Mouse (Mus musculus) forebrain, embryonic 10.5 days (tissue): ENCODE data around the gene Olfr342. TPM values are rescaled to one million over a fixed set of nuclear protein-coding genes. Genes with fewer than 3 reads are reported as not detected.

ENCODE experiments used
- DNase-seq: peaks from one replicate; pipeline ENCODE4 v3.0.0-alpha.2; 2017; ENCODE audit warnings: low spot score; ENCODE audit errors: extremely low spot score
- H3K27ac ChIP-seq: fragments of 300-500 bp; sonication (generic); 2 replicates; pipeline ENCODE4 v1.5.1; 2016; ENCODE audit warnings: mild to moderate bottlenecking
- H3K27me3 ChIP-seq: fragments of 300-500 bp; sonication (generic); 2 replicates; pipeline ENCODE4 v1.6.1; 2016; ENCODE audit warnings: mild to moderate bottlenecking; ENCODE audit not compliant: poor library complexity, severe bottlenecking
- H3K36me3 ChIP-seq: fragments of 300-500 bp; sonication (generic); replicated peaks from 2 replicates; pipeline ENCODE4 v1.6.1; 2016; ENCODE audit warnings: mild to moderate bottlenecking, moderate library complexity
- H3K4me1 ChIP-seq: fragments of 300-500 bp; sonication (generic); 2 replicates; pipeline ENCODE4 v1.6.1; 2016
- H3K4me3 ChIP-seq: fragments of 300-500 bp; sonication (generic); 2 replicates; pipeline ENCODE4 v1.5.1; 2016; ENCODE audit warnings: mild to moderate bottlenecking, moderate library complexity
- H3K9me3 ChIP-seq: fragments of 300-500 bp; sonication (generic); 2 replicates; pipeline ENCODE4 v1.6.1; 2016; ENCODE audit warnings: mild to moderate bottlenecking, moderate library complexity
- WGBS: fragments of 180-500 bp; shearing (Covaris S2); methylation state at CpG from one replicate; pipeline ENCODE4 v1.1.7; 2016; 5-methylcytosine and 5-hydroxymethylcytosine counted together
- polyA plus RNA-seq: library from polyadenylated mRNA; unstranded; fragments of >200 nt; fragmentation: Nextera tagmentation; extraction: Ambion mirVana; gene quantifications from 2 replicates; pipeline ENCODE4 v1.2.1, GENCODE M21; 2016

Gene Olfr342
- not detected in 2 replicates for polyA plus RNA-seq

DNA sequence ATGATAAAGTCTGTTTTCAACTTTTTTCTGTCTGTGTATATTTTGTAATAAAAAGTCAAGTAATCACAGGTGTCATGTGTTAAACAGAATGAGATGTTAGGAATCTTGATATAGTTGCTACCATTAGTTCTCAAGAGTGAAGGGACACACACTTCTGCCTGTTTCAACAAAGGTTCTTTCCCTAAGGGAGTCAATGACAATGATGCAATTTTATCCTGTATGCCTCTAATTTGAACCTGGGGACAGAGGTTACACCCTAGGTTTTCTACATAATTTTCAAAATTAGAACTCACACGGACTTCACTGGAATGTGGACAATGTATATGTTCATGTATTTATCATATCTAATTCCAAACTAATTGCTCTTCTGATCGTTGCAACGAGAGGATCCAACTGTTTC is at the start of gene Olfr342:
Gene Olfr342, plus strand, starts transcription at position 301 of the 400 bp plus-strand sequence.
- H3K4me1 ChIP-seq = no peaks in the 10 kb centered on the region
- no peak for DNase-seq
- no peak within 1 kb of the TSS for H3K4me3 ChIP-seq
- H3K36me3 ChIP-seq = no peaks in the 10 kb centered on the region
- 71% methylated on average over 3 of the region's 3 CpGs for WGBS
- no peaks in the 10 kb centered on the region for H3K27me3 ChIP-seq
- H3K9me3 ChIP-seq = peaks cover 36% of the 10 kb centered on the region
- H3K27ac ChIP-seq = no peak within 1 kb of the TSS

DNA sequence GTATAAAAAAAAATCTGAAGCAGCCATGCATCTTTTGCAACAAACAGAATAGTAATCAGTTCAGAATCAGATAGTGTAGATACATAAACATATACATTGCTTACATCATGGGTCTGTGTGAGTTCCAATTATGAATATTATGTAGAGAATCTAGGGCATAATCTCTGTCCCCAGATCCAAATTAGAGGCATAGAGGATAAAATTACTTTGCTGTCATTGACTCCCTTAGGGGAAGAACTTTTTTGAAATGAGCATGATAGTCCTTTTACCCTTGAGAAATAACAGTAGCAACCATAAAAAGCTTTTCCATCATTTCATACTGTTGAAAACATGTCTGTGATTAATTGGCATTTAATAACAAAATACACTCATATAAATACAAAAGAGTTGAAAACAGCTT is 42.4 kb upstream of the Olfr342 start, which contains the start of gene Olfr341:
Gene Olfr341, minus strand, starts transcription at position 101 of the 400 bp plus-strand sequence.
- no peaks in the 10 kb centered on the region for H3K36me3 ChIP-seq
- H3K27ac ChIP-seq = no peak within 1 kb of the TSS
- H3K9me3 ChIP-seq = peaks cover 27% of the 10 kb centered on the region; the same call in 1 of the 2 replicates
- no peaks in the 10 kb centered on the region for H3K27me3 ChIP-seq
- H3K4me3 ChIP-seq = no peak within 1 kb of the TSS
- H3K4me1 ChIP-seq = no peaks in the 10 kb centered on the region
- DNase-seq = no peak

DNA sequence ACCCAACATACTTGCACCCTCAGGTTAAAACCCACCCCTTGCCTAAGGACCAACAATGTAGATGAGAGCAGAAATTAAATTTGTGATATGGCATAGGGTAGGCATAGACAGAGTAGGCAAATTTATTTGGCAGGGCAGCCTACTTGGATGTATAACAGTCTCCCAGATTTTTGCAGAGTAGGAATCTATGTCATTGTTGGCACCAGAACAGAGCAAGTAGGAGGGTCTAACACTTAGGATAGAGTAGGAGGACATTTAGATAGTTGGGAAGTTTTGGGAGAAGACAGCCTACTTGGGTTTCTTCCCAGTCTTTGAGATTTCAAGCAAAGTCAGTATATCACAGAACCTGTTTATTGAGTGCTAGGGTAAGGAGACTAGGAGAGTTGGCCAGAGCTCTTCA is 40.4 kb downstream of the Olfr342 start:
- Histone ChIP-seq H3K4me1 (no peaks in the 10 kb centered on the region), H3K9me3 (peaks cover 44% of the 10 kb centered on the region)
- DNase-seq = no peak

DNA sequence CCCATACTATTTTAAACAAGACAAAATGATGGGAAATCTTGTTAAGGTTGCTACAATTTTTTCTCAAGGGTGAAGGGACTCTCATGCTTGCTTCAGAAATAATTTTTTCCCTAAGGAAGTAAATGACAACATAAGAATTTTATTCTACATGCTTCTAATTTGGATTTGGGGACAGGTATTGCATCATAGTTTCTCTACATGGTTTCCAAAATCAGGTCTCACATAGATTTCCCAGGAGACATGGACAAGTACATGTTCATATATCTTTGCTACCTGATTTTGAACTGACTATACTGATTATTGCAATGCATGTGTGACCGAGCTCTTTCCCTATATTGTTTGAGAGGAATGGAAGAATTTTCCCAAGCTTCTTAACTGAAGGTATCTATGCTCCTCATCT is 41.6 kb downstream of the Olfr342 start, which contains the start of gene Olfr344:
Gene Olfr344, plus strand, starts transcription at position 301 of the 400 bp plus-strand sequence.
- H3K4me3 ChIP-seq = no peak within 1 kb of the TSS
- no peaks in the 10 kb centered on the region for H3K27me3 ChIP-seq
- H3K9me3 ChIP-seq = peaks cover 38% of the 10 kb centered on the region
- no peaks in the 10 kb centered on the region for H3K4me1 ChIP-seq
- H3K36me3 ChIP-seq = no peaks in the 10 kb centered on the region
- no peak within 1 kb of the TSS for H3K27ac ChIP-seq
- WGBS = 87% methylated on average over 1 of the region's 1 CpGs
- no peak for DNase-seq

More for the DNA sequence above, 40.4 kb downstream of the Olfr342 start:
- H3K27me3 ChIP-seq = no peaks in the 10 kb centered on the region
- H3K27ac ChIP-seq = no peak overlapping the region
- H3K36me3 ChIP-seq = no peaks in the 10 kb centered on the region
- no peak overlapping the region for H3K4me3 ChIP-seq

DNA sequence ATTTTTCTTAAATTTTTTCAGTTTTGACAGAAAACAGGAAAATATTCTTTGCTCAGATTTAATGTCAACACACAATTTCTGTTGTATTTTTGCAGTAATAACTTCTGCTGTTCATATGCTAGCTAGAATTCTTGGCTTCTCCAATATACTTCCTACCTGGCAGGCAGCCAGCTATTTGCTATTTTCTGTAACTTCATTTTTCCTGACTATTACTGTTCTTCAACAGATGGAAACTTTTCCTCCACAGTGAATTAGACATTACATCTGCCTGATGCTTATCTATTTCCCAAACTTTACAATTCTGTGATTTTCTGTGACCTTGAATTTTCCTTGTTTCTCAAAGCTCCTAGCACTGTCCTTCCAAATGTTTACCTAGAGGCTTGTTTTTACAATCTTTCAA is 42.2 kb downstream of the Olfr342 start:
- no peak overlapping the region for H3K4me3 ChIP-seq
- H3K36me3 ChIP-seq = no peaks in the 10 kb centered on the region
- no peak overlapping the region for H3K27ac ChIP-seq
- H3K9me3 ChIP-seq = peaks cover 33% of the 10 kb centered on the region
- no peaks in the 10 kb centered on the region for H3K27me3 ChIP-seq
- DNase-seq = no peak
- no peaks in the 10 kb centered on the region for H3K4me1 ChIP-seq

DNA sequence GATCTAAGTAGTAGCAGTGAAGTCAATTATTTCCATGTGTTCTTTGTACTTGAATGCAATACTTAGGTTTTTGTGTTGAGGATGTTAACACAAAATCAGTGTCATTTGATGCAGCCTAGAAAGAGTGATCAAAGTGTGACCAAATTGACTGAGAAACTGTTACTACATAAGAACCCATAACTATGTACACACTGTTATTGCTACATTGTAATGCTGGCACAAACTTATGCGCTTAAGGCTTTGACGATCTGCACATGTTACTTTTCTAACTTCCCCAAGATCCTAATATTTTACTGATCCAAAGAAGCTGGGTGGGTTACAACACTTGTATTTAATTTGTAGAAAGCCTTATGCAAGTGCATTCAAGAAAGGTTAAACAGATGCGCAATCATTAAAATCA is 43.0 kb downstream of the Olfr342 start:
- Histone ChIP-seq H3K4me1 (no peaks in the 10 kb centered on the region), H3K27ac (no peak overlapping the region), H3K36me3 (no peaks in the 10 kb centered on the region), H3K27me3 (no peaks in the 10 kb centered on the region), H3K4me3 (no peak overlapping the region), H3K9me3 (peaks cover 33% of the 10 kb centered on the region)
- no peak for DNase-seq
- WGBS = 94% methylated on average over 3 of the region's 3 CpGs

Other genes with a start within 250 kb of the Olfr342 start
- not detected in 2 replicates for gene Olfr338, start 151.5 kb upstream of the Olfr342 start, polyA plus RNA-seq
- gene Olfr339, start 106.1 kb upstream of the Olfr342 start, polyA plus RNA-seq = not detected in 2 replicates
- not detected in 2 replicates for gene Olfr340, start 72.4 kb upstream of the Olfr342 start, polyA plus RNA-seq
- gene Olfr341, start 42.5 kb upstream of the Olfr342 start, polyA plus RNA-seq = not detected in 2 replicates
- gene Olfr344, start 41.7 kb downstream of the Olfr342 start, polyA plus RNA-seq = not detected in 2 replicates
- not detected in 2 replicates for gene Olfr345, start 115.0 kb downstream of the Olfr342 start, polyA plus RNA-seq
- not detected in 2 replicates for gene Olfr346, start 160.8 kb downstream of the Olfr342 start, polyA plus RNA-seq
- gene Olfr347, start 206.9 kb downstream of the Olfr342 start, polyA plus RNA-seq = not detected in 2 replicates